Mouse (Mus musculus): Measurements from ENCODE around the gene Eif4g3.

Eif4g3 gene

GRCm38 (mm10) chr4:138100456-138100855 is 107.6 kb downstream of the Eif4g3 start:
- ATAC-seq (ENCODE audit: low TSS enrichment), result no peak

- no peak for ATAC-seq (ENCODE audit: low TSS enrichment)
Measured at GRCm38 (mm10) chr4:138101795-138102194, 109.0 kb downstream of the Eif4g3 start.

GRCm38 (mm10) chr4:138102413-138102812 is 109.6 kb downstream of the Eif4g3 start:
- no peak for ATAC-seq (ENCODE audit: low TSS enrichment)

- no peak for ATAC-seq (ENCODE audit: low TSS enrichment)
Measured at GRCm38 (mm10) chr4:138104967-138105366, 112.1 kb downstream of the Eif4g3 start.

- peak; percentile 76 for ATAC-seq (ENCODE audit: low TSS enrichment)
Measured at GRCm38 (mm10) chr4:138107441-138108409, 114.9 kb downstream of the Eif4g3 start.

GRCm38 (mm10) chr4:138108541-138108940 is 115.7 kb downstream of the Eif4g3 start:
- ATAC-seq (ENCODE audit: low TSS enrichment), result no peak

- ATAC-seq (ENCODE audit: low TSS enrichment), result no peak
Measured at GRCm38 (mm10) chr4:138109332-138109731, 116.5 kb downstream of the Eif4g3 start.

- ATAC-seq (ENCODE audit: low TSS enrichment), result no peak
Measured at GRCm38 (mm10) chr4:138111858-138112257, 119.0 kb downstream of the Eif4g3 start.

GRCm38 (mm10) chr4:138119740-138120139 is 126.9 kb downstream of the Eif4g3 start:
- peak; percentile 78; the same call in 1 of the 2 replicates for ATAC-seq (ENCODE audit: low TSS enrichment)

- no peak for ATAC-seq (ENCODE audit: low TSS enrichment)
Measured at GRCm38 (mm10) chr4:138124046-138124445, 131.2 kb downstream of the Eif4g3 start.

GRCm38 (mm10) chr4:138127371-138127770 is 134.5 kb downstream of the Eif4g3 start:
- ATAC-seq (ENCODE audit: low TSS enrichment), result no peak

GRCm38 (mm10) chr4:138127781-138128180 is 135.0 kb downstream of the Eif4g3 start:
- no peak for ATAC-seq (ENCODE audit: low TSS enrichment)

GRCm38 (mm10) chr4:138130149-138130548 is 137.3 kb downstream of the Eif4g3 start:
- ATAC-seq (ENCODE audit: low TSS enrichment), result no peak

- peak; percentile 45; the same call in 1 of the 2 replicates for ATAC-seq (ENCODE audit: low TSS enrichment)
Measured at GRCm38 (mm10) chr4:138131226-138131625, 138.4 kb downstream of the Eif4g3 start.

- no peak for ATAC-seq (ENCODE audit: low TSS enrichment)
Measured at GRCm38 (mm10) chr4:138131716-138132115, 138.9 kb downstream of the Eif4g3 start.

- ATAC-seq (ENCODE audit: low TSS enrichment), result no peak
Measured at GRCm38 (mm10) chr4:138133360-138133759, 140.5 kb downstream of the Eif4g3 start.

- no peak for ATAC-seq (ENCODE audit: low TSS enrichment)
Measured at GRCm38 (mm10) chr4:138137336-138137735, 144.5 kb downstream of the Eif4g3 start.

GRCm38 (mm10) chr4:138137804-138138203 is 145.0 kb downstream of the Eif4g3 start:
- ATAC-seq (ENCODE audit: low TSS enrichment), result no peak

- ATAC-seq (ENCODE audit: low TSS enrichment), result no peak
Measured at GRCm38 (mm10) chr4:138138219-138138618, 145.4 kb downstream of the Eif4g3 start.

- ATAC-seq (ENCODE audit: low TSS enrichment), result no peak
Measured at GRCm38 (mm10) chr4:138141358-138141757, 148.5 kb downstream of the Eif4g3 start.

GRCm38 (mm10) chr4:138147176-138147575 is 154.4 kb downstream of the Eif4g3 start:
- ATAC-seq (ENCODE audit: low TSS enrichment), result no peak

GRCm38 (mm10) chr4:138149977-138150376 is 157.2 kb downstream of the Eif4g3 start:
- ATAC-seq (ENCODE audit: low TSS enrichment), result no peak

GRCm38 (mm10) chr4:138151226-138151625 is 158.4 kb downstream of the Eif4g3 start:
- ATAC-seq (ENCODE audit: low TSS enrichment), result no peak
